Mouse (Mus musculus) thymus, postnatal 36 days (tissue): ENCODE data around the gene Lcn8.
A peak's percentile ranks its signal among the peaks of the same experiment; 100 is the strongest.

ENCODE experiments used
- DNase-seq, 2 experiments: peaks; one replicate each; pipeline ENCODE4 v3.0.0; 2022; ENCODE audit warnings: mixed read lengths in 2 of 2

Gene Lcn8

DNA sequence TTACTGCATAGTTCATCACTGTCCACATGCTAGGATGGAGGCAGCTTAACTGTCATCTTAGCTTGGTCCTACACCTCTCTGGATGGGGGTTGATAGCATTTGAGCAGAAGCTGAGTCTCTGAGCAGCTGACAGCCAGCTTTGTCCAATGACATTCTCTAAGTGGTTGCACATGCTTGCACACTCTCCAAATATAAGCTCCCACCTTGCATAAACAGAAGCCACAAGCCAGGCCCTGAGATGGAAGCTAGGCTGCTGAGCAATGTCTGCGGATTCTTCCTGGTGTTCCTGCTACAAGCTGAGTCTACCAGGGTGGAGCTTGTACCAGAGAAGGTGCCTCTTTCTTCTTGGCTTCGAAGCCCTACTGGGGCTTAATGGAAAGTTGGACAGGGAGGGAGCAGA, at the start of gene Lcn8:
Lcn8 (plus strand) TSS at position 219 of the 400 bp plus-strand sequence.
- no peak for DNase-seq

- DNase-seq, result peak; percentile 85 to 88
Measured at GRCm38 (mm10) chr2:25607761-25608622, 44.9 kb upstream of the Lcn8 start, which contains the start of gene Rabl6. Gene Rabl6 (minus strand): TSS chr2:25608521.

- no peak for DNase-seq
Measured at GRCm38 (mm10) chr2:25608671-25609070, 44.2 kb upstream of the Lcn8 start.

- no peak for DNase-seq
Measured at GRCm38 (mm10) chr2:25616398-25616797, 36.5 kb upstream of the Lcn8 start.

GRCm38 (mm10) chr2:25617578-25617977, 35.3 kb upstream of the Lcn8 start, which contains the start of gene Ccdc183:
Gene Ccdc183 (minus strand): TSS chr2:25617678.
- no peak for DNase-seq

- peak in 1 of 2 experiments; percentile 22 for DNase-seq
Measured at GRCm38 (mm10) chr2:25620386-25620785, 32.5 kb upstream of the Lcn8 start.

- DNase-seq, result no peak
Measured at GRCm38 (mm10) chr2:25620852-25621228, 32.1 kb upstream of the Lcn8 start.

DNA sequence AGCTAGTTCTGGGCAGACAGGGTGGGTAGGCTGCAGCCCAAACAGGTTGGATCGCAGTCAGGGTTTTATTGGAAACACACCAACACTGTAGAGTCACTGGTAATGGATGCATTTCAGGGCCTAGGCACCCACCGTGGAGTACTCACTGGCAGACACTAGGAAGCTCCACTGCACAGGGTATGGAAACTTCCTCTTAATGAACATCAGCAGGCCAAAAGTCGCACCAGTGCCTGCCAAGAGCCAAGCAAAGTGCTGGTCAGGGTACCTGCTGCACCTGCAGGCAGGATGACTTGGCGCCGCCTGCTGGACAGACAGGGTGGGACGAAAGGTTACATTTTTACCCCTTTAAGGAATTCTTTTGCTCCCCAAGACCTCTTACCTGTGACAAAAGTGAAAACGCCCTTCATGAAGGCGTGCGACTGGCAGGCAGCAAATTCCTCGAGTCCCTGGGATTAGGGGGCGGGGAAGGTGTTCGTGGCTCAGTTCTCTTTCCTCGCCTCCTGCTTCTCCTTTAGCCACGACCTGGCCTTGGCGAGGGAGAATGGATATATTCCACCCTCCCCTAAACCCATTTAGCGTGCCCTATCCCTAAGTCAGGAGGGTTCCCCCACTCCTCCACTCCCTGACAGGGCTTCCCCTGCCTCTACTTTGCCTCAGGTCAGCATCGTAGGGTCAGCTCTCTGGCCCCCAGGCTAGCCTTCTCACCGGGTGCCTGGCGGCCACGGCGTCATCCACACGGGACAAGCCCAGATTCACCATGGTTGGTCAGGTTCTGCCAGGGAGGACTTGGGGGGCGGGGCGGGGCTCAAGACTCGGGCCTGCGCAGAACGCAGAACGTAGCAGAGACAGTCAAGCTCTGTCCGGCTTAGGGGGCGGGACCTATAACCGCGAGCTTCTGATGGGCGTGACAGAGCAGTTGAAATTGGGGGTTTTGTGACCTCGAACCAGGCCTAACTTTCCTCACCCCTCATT, 31.4 kb upstream of the Lcn8 start, which contains the start of gene Tmem141:
Tmem141 (minus strand) TSS at position 777 of the 972 bp plus-strand sequence.
- peak; percentile 60 to 64 for DNase-seq

DNA sequence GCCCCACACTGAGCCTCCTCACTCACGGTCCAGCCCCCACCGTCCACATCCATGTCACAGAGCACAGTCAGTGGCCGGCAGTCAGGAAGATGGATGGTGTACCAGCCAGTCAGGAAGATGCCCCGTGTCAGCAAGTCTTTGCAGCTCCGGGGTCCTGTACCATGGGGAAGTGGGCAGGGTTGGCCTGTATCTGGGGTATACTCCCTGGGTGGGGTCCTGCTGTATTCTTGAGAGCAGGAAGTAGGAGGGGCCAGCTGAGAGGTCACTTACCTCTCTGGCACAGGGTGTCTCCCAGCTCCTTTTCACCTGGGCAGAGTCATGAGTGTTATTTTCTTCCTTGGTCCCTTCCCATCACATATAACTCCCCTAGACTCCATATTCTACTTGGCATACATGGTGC, 26.9 kb upstream of the Lcn8 start:
- no peak for DNase-seq

GRCm38 (mm10) chr2:25627811-25628210, 25.1 kb upstream of the Lcn8 start, which contains the start of gene Fcna:
Gene Fcna (minus strand): TSS chr2:25628030.
- DNase-seq, result no peak

- no peak for DNase-seq
Measured at GRCm38 (mm10) chr2:25628738-25629137, 24.2 kb upstream of the Lcn8 start.

DNA sequence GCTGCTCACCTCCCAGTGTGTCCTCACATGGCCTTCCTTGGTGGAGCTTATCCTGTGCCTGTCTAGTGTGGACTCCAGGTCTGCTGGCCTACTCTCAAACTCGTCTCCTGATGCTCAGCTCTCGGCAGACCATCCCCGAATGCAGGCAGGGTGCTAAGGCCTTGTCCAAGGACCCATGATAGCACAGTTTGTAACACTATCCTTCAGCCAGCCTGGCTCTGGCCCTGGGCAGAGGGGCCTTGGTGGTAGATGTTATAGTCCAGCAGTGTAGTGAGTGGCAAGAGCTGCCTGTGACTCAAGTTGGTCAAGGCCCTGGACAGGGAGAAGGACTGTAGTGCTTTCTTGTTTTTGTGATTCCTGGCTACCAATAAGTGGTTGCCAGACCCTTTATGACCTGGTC, 19.3 kb upstream of the Lcn8 start:
- DNase-seq, result no peak

DNA sequence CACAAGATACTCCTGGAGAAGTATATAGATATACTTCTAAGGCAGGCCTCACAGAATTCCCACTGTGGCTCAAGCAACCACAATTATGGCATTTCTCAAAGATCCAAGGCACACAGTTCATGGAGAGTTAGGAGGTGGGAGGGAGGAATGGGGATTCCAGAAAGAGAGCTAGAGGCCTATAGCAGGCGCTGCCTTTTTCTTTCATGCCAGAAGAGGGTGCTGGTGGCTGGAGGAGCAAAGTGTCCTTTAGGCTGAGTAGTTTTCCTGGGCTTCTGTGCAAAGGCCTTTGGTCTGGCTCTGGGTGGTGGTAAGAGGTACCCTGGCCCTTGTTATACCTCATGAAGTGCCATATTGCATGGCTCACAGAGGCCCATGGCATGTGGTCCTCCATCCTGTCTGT, 18.9 kb upstream of the Lcn8 start:
- no peak for DNase-seq

GRCm38 (mm10) chr2:25639890-25640289, 13.0 kb upstream of the Lcn8 start:
- DNase-seq, result peak; percentile 47 to 64

DNA sequence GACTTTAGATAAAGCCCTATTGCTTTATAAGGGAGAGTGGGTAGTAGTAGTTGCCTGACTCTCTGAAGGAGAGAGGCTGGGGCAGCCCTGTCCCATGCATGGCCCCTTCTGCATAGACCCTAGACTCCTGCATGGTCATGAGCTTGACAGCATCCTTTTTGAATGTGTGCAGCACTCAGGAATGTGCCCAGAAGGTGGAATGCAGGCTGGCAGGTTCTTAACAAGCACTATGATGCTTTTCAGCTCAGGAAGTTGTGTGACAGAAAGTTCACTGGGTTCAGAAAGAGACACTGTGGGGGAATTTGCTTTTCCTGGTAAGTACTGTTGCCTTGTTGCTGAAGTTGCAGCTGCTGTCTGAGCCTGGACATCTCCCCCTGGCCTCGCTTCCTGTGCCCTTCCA, 1.6 kb downstream of the Lcn8 start:
- DNase-seq, result no peak

DNA sequence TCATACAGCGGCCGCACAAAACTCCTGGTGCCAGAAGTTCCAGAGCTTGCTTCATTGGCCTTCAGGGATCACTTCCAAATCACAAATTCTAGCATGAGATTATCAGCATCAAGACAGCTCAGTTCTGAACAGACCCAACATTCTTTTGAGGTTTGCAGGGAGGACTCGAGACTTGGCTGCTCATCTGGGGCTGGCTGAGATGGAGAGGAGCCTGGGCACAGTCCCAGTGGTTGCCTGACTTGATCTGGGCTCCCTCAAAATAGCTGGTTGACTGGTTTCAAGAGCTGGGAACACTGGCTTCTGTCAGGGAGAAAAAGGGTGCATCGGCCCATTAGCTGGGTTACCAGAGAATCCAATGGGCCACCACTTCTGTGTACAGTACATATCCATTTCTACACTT, 3.8 kb downstream of the Lcn8 start:
- DNase-seq, result no peak

DNA sequence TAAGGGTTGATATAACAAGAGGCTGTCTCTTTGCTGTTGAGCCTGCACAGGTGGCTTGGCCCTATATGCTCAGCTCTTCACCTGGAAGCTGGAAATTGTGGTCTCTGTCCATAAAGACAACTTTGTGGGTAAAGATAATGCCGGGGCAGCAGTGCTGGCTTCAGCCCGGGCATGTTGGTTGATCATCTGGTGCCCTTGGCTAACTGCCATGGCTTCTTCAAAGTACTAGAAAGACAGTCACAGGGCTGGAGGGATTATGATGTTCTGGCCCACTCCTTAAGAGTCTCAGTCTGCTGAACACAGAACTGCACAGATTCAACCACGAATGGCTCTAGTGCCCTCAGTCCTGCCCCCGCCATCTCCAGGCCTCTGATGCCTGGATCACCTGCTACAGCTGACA, 4.3 kb downstream of the Lcn8 start:
- DNase-seq, result no peak

DNA sequence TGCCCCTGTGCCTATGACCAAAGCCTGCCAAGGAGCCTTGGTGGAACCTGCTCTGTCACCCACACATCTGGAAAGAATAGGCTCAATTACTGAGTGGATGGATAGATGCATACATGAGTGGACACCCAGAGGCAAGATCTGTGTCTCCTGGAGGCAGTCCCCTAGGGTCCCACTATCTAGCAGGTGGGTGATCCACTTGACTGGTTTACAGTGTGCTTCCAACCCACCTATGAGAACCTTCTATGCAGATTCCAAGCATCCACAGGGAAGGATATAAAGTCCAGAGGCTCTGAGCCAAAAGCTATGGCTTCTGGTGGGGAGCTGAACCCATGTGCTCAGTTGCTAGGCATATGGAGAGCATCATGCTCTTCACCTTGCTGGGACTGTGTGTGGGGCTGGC, 4.7 kb downstream of the Lcn8 start, which contains the start of gene Lcn5:
Lcn5 (plus strand) TSS at position 301 of the 400 bp plus-strand sequence.
- no peak for DNase-seq

DNA sequence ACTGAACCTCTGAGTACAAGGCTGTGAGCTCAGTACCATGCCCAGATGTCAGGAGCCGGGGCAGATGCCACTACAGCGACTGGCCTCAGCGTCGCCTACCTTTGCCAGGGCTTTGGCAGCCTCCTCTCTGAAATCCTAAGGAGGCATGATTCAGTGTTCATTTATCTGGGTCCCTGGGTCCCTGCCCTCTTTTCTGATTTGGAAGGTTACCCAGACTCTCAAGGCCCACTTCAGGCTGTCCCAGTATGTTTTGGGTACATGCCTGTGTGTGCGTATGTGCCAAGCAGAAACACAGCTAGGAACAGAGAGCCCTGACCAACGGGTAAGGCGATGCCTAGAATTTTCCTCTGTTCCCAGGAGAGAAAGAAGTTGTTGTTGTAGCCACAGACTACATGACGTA, 7.4 kb downstream of the Lcn8 start:
- DNase-seq, result no peak

DNA sequence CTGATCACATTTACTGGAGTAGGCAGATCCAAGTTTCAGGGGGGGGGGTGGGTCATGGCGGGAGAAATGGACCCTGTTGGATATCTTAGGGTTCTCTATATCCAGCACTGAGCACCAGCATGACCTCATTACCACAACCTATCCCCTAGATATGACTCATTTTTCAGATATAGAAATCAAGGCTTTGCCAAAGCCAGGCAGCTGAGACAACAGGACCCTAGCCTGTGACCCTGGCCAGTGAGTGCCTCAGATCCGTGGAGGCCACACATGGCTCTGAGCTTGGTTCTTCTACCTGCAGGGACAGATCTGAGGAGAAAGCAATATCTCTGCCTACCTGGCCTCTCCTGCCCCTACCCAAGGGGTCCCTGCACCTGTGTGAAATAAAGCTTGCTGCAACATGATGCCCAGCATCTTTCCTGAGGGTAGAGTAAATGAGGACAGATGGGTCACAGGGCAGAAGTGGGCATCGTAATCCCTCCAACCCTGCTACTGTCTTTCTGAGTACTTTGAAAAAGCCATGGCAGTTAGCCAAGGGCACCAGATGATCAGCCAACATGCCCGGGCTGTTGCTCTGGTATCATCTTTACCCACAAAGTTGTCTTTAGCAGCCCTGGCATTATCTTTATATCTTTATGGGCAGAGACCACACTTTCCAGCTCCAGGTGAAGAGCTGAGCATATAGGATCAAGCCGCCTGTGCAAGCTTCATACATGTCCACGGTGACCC, 8.5 kb downstream of the Lcn8 start:
- DNase-seq, result no peak

- peak; percentile 68 to 76 for DNase-seq
Measured at GRCm38 (mm10) chr2:25663511-25663910, 10.6 kb downstream of the Lcn8 start.

- no peak for DNase-seq
Measured at GRCm38 (mm10) chr2:25664125-25664524, 11.2 kb downstream of the Lcn8 start.
